Mouse (Mus musculus) heart, postnatal 0 days (tissue): ENCODE data around the gene Rnf38.

Experiments
- CTCF ChIP-seq: IDR thresholded peaks from 2 replicates; pipeline ENCODE4 v1.5.1; 2016; ENCODE audit warnings: antibody characterized with exemption, control low read depth, low read depth
- EP300 ChIP-seq: IDR thresholded peaks from 2 replicates; pipeline ENCODE4 v1.6.1; 2016; ENCODE audit warnings: antibody characterized with exemption, low read depth

DNA sequence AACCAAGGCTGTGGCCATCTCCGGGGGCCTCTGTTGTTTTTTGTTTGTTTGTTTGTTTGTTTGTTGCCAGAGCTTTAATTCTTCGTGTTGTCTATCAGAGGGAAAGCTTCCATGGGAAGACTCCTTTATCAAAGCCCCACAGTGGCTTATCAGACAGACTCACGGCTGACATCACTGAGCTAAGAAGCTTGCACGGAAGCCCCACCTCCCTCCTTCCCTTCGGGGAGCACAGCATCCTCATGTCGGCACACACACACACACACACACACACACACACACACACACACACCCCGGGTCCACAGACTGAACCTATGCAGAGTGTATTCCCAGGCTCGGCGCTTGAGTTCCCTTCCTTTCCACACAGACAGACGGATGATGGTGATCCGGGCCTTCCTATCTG lies 141.2 kb downstream of the Rnf38 start:
- no peak for TF ChIP-seq CTCF
- TF ChIP-seq EP300 = no peak
